22 mouse cellular contexts compared by ENCODE assay signal in the genomic region with DNA sequence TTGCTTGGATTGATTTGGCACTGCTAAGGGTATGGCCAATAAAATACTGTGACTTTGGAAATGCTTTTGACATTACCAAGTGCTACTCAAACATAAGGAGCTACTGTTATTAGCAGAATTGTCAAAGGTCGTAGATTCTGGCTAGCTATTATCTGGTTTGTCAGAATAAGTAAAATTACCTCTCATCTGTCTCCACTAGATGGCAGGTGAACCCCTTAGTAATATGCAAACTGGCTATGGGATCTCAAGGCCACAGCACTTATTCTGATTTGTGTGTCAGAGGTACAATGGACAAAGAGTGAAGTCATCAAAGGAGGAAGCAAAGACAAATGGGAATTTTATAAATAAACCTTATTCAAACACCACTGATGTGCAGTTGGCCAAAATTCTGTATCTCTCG. TPM values are rescaled to one million over a fixed set of nuclear protein-coding genes. Genes with fewer than 3 reads are reported as not detected.
DNase-seq lines count a peak whose midpoint lies in the region; ATAC-seq and TF ChIP-seq lines count a peak whose summit lies in the region.
"Had no signal": no experiment of that assay in that cellular context is flagged by ENCODE, and none has a peak within 500 bp of the region (broad histone marks: within the 10 kb centered on the region; RNA-seq: fewer than 3 reads in every experiment).

No protein-coding gene starts in this region.

- H3K9me3 ChIP-seq in forebrain, embryonic 14.5 days (replicated peaks; ENCODE audit: control insufficient read depth, low read length), result no peaks in the 10 kb centered on the region
- H3K9me3 ChIP-seq in forebrain, embryonic 13.5 days (replicated peaks), result no peaks in the 10 kb centered on the region
- H3K9me3 ChIP-seq: embryonic facial prominence, embryonic 15.5 days; forebrain, embryonic 12.5 days; neural tube, embryonic 13.5 days had no signal

- ATAC-seq in forebrain, embryonic 14.5 days, result no peak
- ATAC-seq in forebrain, embryonic 13.5 days, result no peak
- ATAC-seq in Patski, result no peak

- no peak overlapping the region for H3K27ac ChIP-seq in forebrain, embryonic 14.5 days (ENCODE audit: low read depth, low read length)
- H3K27ac ChIP-seq in forebrain, embryonic 13.5 days, result no peak overlapping the region
- no peak overlapping the region for H3K27ac ChIP-seq in layer of hippocampus, adult 2 months
- H3K27ac ChIP-seq: embryonic facial prominence, embryonic 15.5 days; forebrain, embryonic 12.5 days; gastrocnemius, adult 2 months; neural tube, embryonic 13.5 days had no signal

- DNase-seq in forebrain, embryonic 14.5 days (ENCODE audit: low spot score), result peak; percentile 36
- DNase-seq in layer of hippocampus, adult 2 months (ENCODE audit: low spot score in 2 of 2), result no peak
- no peak for DNase-seq in layer of hippocampus, adult 11-12 months (ENCODE audit: low spot score)
- no peak for DNase-seq in Patski (ENCODE audit: low read depth, low spot score)
- peak; percentile 7 for DNase-seq in embryo, embryonic 11 days
- DNase-seq in ovary, postnatal 10 days (ENCODE audit: low spot score), result no peak
- DNase-seq: gastrocnemius, adult 2 months; heart, postnatal 10 days; layer of hippocampus, adult 9-11 months had no signal

- H3K4me2 ChIP-seq in forebrain, embryonic 14.5 days (ENCODE audit: low read length), result no peak overlapping the region
- no peak overlapping the region for H3K4me2 ChIP-seq in forebrain, embryonic 13.5 days
- H3K4me2 ChIP-seq: embryonic facial prominence, embryonic 15.5 days; forebrain, embryonic 12.5 days; liver, embryonic 11.5 days; neural tube, embryonic 13.5 days had no signal

- TF ChIP-seq CTCF in layer of hippocampus, adult 2 months (conservative IDR thresholded peaks at IDR 0.05), result peak; percentile 63
- peak; percentile 21 for TF ChIP-seq CTCF in Patski (IDR thresholded peaks at IDR 0.05)

- CTCF ChIA-PET in Patski (lab: Charles Lee), result no interaction called here

- 57% methylated on average over 2 of the region's 2 CpGs for WGBS in forebrain, embryonic 14.5 days
- WGBS in forebrain, embryonic 13.5 days, result 63% methylated on average over 2 of the region's 2 CpGs

- POLR2A ChIA-PET in Patski (lab: Charles Lee), result no interaction called here

- H3K4me3 ChIP-seq in forebrain, embryonic 14.5 days (ENCODE audit: low read depth, low read length), result no peak overlapping the region
- H3K4me3 ChIP-seq in forebrain, embryonic 13.5 days, result no peak overlapping the region
- no peak overlapping the region for H3K4me3 ChIP-seq in layer of hippocampus, adult 2 months
- H3K4me3 ChIP-seq: embryonic facial prominence, embryonic 15.5 days; forebrain, embryonic 12.5 days; gastrocnemius, adult 2 months; neural tube, embryonic 13.5 days had no signal

- no peaks in the 10 kb centered on the region for H3K4me1 ChIP-seq in forebrain, embryonic 14.5 days (ENCODE audit: control insufficient read depth, insufficient read depth, low read length)
- no peaks in the 10 kb centered on the region for H3K4me1 ChIP-seq in forebrain, embryonic 13.5 days
- H3K4me1 ChIP-seq: embryonic facial prominence, embryonic 15.5 days; forebrain, embryonic 12.5 days; neural tube, embryonic 13.5 days had no signal

- no peaks in the 10 kb centered on the region for H3K27me3 ChIP-seq in forebrain, embryonic 14.5 days (replicated peaks; ENCODE audit: control insufficient read depth, insufficient read depth, low read length)
- H3K27me3 ChIP-seq in forebrain, embryonic 13.5 days, result no peaks in the 10 kb centered on the region
- H3K27me3 ChIP-seq in Patski, result peaks cover 19% of the 10 kb centered on the region
- H3K27me3 ChIP-seq: embryonic facial prominence, embryonic 15.5 days; forebrain, embryonic 12.5 days; neural tube, embryonic 13.5 days had no signal

- H3K9ac ChIP-seq in forebrain, embryonic 14.5 days (ENCODE audit: low read length), result no peak overlapping the region
- H3K9ac ChIP-seq in forebrain, embryonic 13.5 days, result no peak overlapping the region
- H3K9ac ChIP-seq: embryonic facial prominence, embryonic 15.5 days; forebrain, embryonic 12.5 days; neural tube, embryonic 13.5 days had no signal

- H3K36me3 ChIP-seq in forebrain, embryonic 14.5 days (ENCODE audit: control insufficient read depth, insufficient read depth, low read length), result no peaks in the 10 kb centered on the region
- no peaks in the 10 kb centered on the region for H3K36me3 ChIP-seq in forebrain, embryonic 13.5 days (ENCODE audit: poor library complexity, severe bottlenecking)
- H3K36me3 ChIP-seq: embryonic facial prominence, embryonic 15.5 days; forebrain, embryonic 12.5 days; neural tube, embryonic 13.5 days had no signal

- in situ Hi-C loops in Patski (cut with MboI; ENCODE audit: low pct_unique_long_range_greater_than_20kb), result no loop called here

RNA-seq across cellular contexts. Expression of a gene that starts 24.1 kb away (rescaled TPM):
- polyA plus RNA-seq in forebrain, embryonic 14.5 days (2014; fragmentation: Nextera tagmentation; extraction: Ambion mirVana), result not detected in 2 replicates
- not detected in 2 replicates for polyA plus RNA-seq in forebrain, embryonic 13.5 days (2015; fragmentation: Nextera tagmentation; extraction: Ambion mirVana)
- not detected for total RNA-seq in layer of hippocampus, adult 2 months (2021)
- polyA plus RNA-seq in Patski (2021), result not detected
- total RNA-seq: gastrocnemius, adult 2 months; heart, adult 8-10 months; heart, postnatal 10 days; left cerebral cortex, postnatal 25 days; megakaryocyte progenitor cell, adult 5-6 weeks; monocyte, adult 5-6 weeks had no signal
- polyA plus RNA-seq: embryonic facial prominence, embryonic 15.5 days; kidney, embryonic 14.5 days; liver, embryonic 11.5 days; lung, embryonic 16.5 days; neural tube, embryonic 13.5 days; small intestine, adult 2 months; thymus, postnatal 0 days had no signal

Comparison
In these comparisons a context has a peak if more than half of its experiments do, and no peak if none do; other contexts are left out.
1. DNase-seq: peak in forebrain, embryonic 14.5 days (single experiment) and embryo, embryonic 11 days (single experiment); none in layer of hippocampus, adult 2 months (0 of 2), layer of hippocampus, adult 11-12 months (single experiment), Patski (single experiment) and ovary, postnatal 10 days (single experiment).